Mouse (Mus musculus): ENCODE data around the gene Ildr2. TPM values are rescaled to one million over a fixed set of nuclear protein-coding genes. Genes with fewer than 3 reads are reported as not detected.

Gene Ildr2
- polyA plus RNA-seq, 1 experiment from 2014 or later, result 0.08 TPM

GRCm38 (mm10) chr1:166259526-166259925 lies 5.6 kb downstream of the Ildr2 start:
- no peaks in the 10 kb centered on the region for H3K9me3 ChIP-seq (replicated peaks)
- no peaks in the 10 kb centered on the region for H3K36me3 ChIP-seq (replicated peaks)
- no peaks in the 10 kb centered on the region for H3K4me1 ChIP-seq (replicated peaks)
- no peak for ATAC-seq (ENCODE audit: insufficient read depth)
- WGBS (ENCODE audit: insufficient replicate concordance), result 46% methylated on average over 6 of the region's 6 CpGs
- no peak overlapping the region for H3K27ac ChIP-seq (replicated peaks)
- no peak overlapping the region for H3K9ac ChIP-seq
- no peak overlapping the region for H3K4me2 ChIP-seq
- peaks cover 27% of the 10 kb centered on the region for H3K27me3 ChIP-seq
- H3K4me3 ChIP-seq (replicated peaks), result no peak overlapping the region

- WGBS (ENCODE audit: insufficient replicate concordance), result 68% methylated on average over 7 of the region's 7 CpGs
- H3K36me3 ChIP-seq (replicated peaks), result no peaks in the 10 kb centered on the region
- H3K4me3 ChIP-seq (replicated peaks), result no peak overlapping the region
- no peak overlapping the region for H3K9ac ChIP-seq
- no peaks in the 10 kb centered on the region for H3K27me3 ChIP-seq
- no peaks in the 10 kb centered on the region for H3K9me3 ChIP-seq (replicated peaks)
- ATAC-seq (ENCODE audit: insufficient read depth), result no peak
- no peak overlapping the region for H3K4me2 ChIP-seq
- H3K27ac ChIP-seq (replicated peaks), result no peak overlapping the region
- H3K4me1 ChIP-seq (replicated peaks), result no peaks in the 10 kb centered on the region
Measured at GRCm38 (mm10) chr1:166266001-166266705, 12.2 kb downstream of the Ildr2 start.

- ATAC-seq (ENCODE audit: insufficient read depth), result no peak
- Histone ChIP-seq H3K27me3 (no peaks in the 10 kb centered on the region), H3K4me1 (replicated peaks) (no peaks in the 10 kb centered on the region), H3K9me3 (replicated peaks) (no peaks in the 10 kb centered on the region), H3K9ac (no peak overlapping the region), H3K4me3 (replicated peaks) (no peak overlapping the region), H3K27ac (replicated peaks) (no peak overlapping the region), H3K36me3 (replicated peaks) (no peaks in the 10 kb centered on the region), H3K4me2 (no peak overlapping the region)
- WGBS (ENCODE audit: insufficient replicate concordance), result 42% methylated on average over 9 of the region's 9 CpGs
Measured at GRCm38 (mm10) chr1:166266918-166267317, 13.0 kb downstream of the Ildr2 start.

GRCm38 (mm10) chr1:166268218-166268617 lies 14.3 kb downstream of the Ildr2 start:
- Histone ChIP-seq H3K9ac (no peak overlapping the region), H3K9me3 (replicated peaks) (no peaks in the 10 kb centered on the region), H3K36me3 (replicated peaks) (no peaks in the 10 kb centered on the region), H3K27me3 (no peaks in the 10 kb centered on the region), H3K4me1 (replicated peaks) (no peaks in the 10 kb centered on the region), H3K27ac (replicated peaks) (no peak overlapping the region), H3K4me2 (no peak overlapping the region), H3K4me3 (replicated peaks) (no peak overlapping the region)
- no peak for ATAC-seq (ENCODE audit: insufficient read depth)
- WGBS (ENCODE audit: insufficient replicate concordance), result 56% methylated on average over 5 of the region's 5 CpGs

- no peak overlapping the region for H3K4me2 ChIP-seq
- no peak for ATAC-seq (ENCODE audit: insufficient read depth)
- no peaks in the 10 kb centered on the region for H3K4me1 ChIP-seq (replicated peaks)
- peaks cover 12% of the 10 kb centered on the region; the same call in 1 of the 2 replicates for H3K27me3 ChIP-seq
- H3K27ac ChIP-seq (replicated peaks), result no peak overlapping the region
- WGBS (ENCODE audit: insufficient replicate concordance), result 46% methylated on average over 2 of the region's 2 CpGs
- no peaks in the 10 kb centered on the region for H3K36me3 ChIP-seq (replicated peaks)
- H3K9ac ChIP-seq, result no peak overlapping the region
- H3K4me3 ChIP-seq (replicated peaks), result no peak overlapping the region
- H3K9me3 ChIP-seq (replicated peaks), result no peaks in the 10 kb centered on the region
Measured at GRCm38 (mm10) chr1:166278786-166279185, 24.8 kb downstream of the Ildr2 start.

DNA sequence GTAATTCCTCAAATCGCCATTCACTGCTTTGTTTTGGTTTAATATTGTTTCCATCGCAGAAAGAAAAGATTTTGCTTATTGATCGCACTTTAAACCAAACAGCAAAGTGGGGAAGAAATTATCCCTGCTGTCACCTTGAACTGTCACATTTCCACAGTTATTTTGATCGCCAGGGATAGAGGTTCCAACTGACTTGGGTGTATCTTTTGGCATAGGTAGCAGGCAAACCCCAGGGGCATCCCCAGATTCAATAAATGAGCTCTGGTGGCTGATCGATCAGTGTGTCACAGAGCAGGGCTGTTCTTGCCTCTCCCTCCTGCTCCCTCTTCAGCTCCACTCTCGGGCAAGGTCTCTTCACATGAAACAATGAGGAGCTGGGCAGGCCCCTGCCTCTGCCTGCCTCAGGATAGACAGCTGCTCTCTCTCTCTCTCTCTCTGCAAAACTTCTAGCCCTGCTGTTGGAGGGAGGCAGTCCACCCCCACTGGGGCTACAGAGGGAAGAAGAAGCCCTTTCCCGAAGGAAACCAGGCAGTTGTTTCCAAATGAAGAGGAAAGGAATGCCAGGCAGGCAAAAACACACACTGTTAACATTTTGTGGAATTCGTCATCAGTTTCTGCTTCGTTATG lies 25.8 kb downstream of the Ildr2 start:
- no peaks in the 10 kb centered on the region for H3K9me3 ChIP-seq (replicated peaks)
- WGBS (ENCODE audit: insufficient replicate concordance), result 41% methylated on average over 9 of the region's 9 CpGs
- H3K27ac ChIP-seq (replicated peaks), result no peak overlapping the region
- no peaks in the 10 kb centered on the region for H3K36me3 ChIP-seq (replicated peaks)
- ATAC-seq (ENCODE audit: insufficient read depth), result no peak
- H3K4me3 ChIP-seq (replicated peaks), result no peak overlapping the region
- no peak overlapping the region for H3K9ac ChIP-seq
- H3K4me1 ChIP-seq (replicated peaks), result no peaks in the 10 kb centered on the region
- H3K27me3 ChIP-seq, result peaks cover 12% of the 10 kb centered on the region; the same call in 1 of the 2 replicates
- no peak overlapping the region for H3K4me2 ChIP-seq

- Histone ChIP-seq H3K4me3 (replicated peaks) (no peak overlapping the region), H3K4me1 (replicated peaks) (no peaks in the 10 kb centered on the region), H3K27ac (replicated peaks) (no peak overlapping the region), H3K9ac (no peak overlapping the region), H3K36me3 (replicated peaks) (no peaks in the 10 kb centered on the region), H3K27me3 (peaks cover 12% of the 10 kb centered on the region; the same call in 1 of the 2 replicates), H3K4me2 (no peak overlapping the region), H3K9me3 (replicated peaks) (no peaks in the 10 kb centered on the region)
- ATAC-seq (ENCODE audit: insufficient read depth), result no peak
- 20% methylated on average over 1 of the region's 1 CpGs for WGBS (ENCODE audit: insufficient replicate concordance)
Measured at GRCm38 (mm10) chr1:166280566-166280965, 26.6 kb downstream of the Ildr2 start.

DNA sequence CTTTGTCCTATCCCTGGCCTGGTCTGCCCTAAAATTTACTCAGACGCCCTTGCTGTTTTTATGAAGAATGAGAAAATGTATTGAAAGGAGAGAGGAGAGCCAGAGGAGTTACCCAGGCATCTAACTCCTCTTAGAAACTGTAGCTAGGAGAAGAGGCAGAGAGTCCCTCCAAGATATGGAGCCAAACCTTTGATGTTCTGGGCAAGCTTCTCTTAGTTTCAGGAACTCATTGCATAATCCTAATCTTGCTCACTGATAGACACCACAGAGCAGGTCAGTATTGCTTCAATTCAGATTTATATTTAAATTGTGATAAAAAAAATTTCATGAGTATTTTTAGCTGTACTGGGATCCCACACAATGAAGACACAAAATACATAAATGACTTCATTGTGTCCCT lies 27.3 kb downstream of the Ildr2 start:
- ATAC-seq (ENCODE audit: insufficient read depth), result no peak
- Histone ChIP-seq H3K4me1 (replicated peaks) (no peaks in the 10 kb centered on the region), H3K36me3 (replicated peaks) (no peaks in the 10 kb centered on the region), H3K9me3 (replicated peaks) (no peaks in the 10 kb centered on the region), H3K27ac (replicated peaks) (no peak overlapping the region), H3K4me2 (no peak overlapping the region), H3K9ac (no peak overlapping the region), H3K27me3 (peaks cover 12% of the 10 kb centered on the region; the same call in 1 of the 2 replicates), H3K4me3 (replicated peaks) (no peak overlapping the region)
- WGBS (ENCODE audit: insufficient replicate concordance), result 12% methylated on average over 1 of the region's 1 CpGs

- peaks cover 12% of the 10 kb centered on the region; the same call in 1 of the 2 replicates for H3K27me3 ChIP-seq
- H3K27ac ChIP-seq (replicated peaks), result no peak overlapping the region
- no peak for ATAC-seq (ENCODE audit: insufficient read depth)
- WGBS (ENCODE audit: insufficient replicate concordance), result 46% methylated on average over 3 of the region's 3 CpGs
- no peak overlapping the region for H3K4me3 ChIP-seq (replicated peaks)
- no peaks in the 10 kb centered on the region for H3K36me3 ChIP-seq (replicated peaks)
- H3K9ac ChIP-seq, result no peak overlapping the region
- H3K4me2 ChIP-seq, result no peak overlapping the region
- no peaks in the 10 kb centered on the region for H3K4me1 ChIP-seq (replicated peaks)
- no peaks in the 10 kb centered on the region for H3K9me3 ChIP-seq (replicated peaks)
Measured at GRCm38 (mm10) chr1:166281836-166282235, 27.9 kb downstream of the Ildr2 start.

DNA sequence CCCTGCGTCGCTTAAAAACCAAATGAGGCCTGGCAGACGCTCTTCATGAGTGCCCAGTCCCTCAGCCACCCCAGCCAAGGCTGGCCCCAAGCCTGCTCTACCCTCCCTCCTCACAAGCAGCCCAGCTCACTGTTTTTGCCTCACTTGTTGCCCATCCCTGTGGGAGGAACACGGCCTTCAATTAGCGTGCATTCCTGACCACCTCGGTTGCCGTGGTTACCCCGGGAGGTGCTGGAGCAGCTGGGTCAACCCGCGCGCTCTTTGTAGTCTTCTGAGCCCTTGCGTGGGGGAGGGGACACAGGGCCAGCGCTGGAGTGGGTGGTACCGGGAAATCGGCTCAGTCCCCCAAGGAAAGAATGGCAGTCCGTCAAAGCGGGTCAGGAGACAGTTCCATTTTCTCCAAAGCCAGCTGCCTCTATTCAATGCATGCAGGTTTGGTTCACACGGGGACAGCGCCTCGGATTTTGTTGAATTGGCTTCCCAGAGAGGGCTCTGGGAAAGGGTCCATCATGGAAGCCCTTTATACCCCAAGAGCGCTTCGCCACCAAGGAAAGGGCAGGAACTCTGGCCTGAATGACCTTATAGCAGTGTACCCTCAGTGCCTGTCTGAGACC lies 28.8 kb downstream of the Ildr2 start:
- WGBS (ENCODE audit: insufficient replicate concordance), result 12% methylated on average over 22 of the region's 22 CpGs
- H3K4me3 ChIP-seq (replicated peaks), result no peak overlapping the region
- ATAC-seq (ENCODE audit: insufficient read depth), result no peak

GRCm38 (mm10) chr1:166283451-166283850 lies 29.5 kb downstream of the Ildr2 start:
- no peak overlapping the region for H3K4me3 ChIP-seq (replicated peaks)
- H3K36me3 ChIP-seq (replicated peaks), result no peaks in the 10 kb centered on the region
- H3K27me3 ChIP-seq, result peaks cover 12% of the 10 kb centered on the region; the same call in 1 of the 2 replicates
- H3K4me2 ChIP-seq, result no peak overlapping the region
- no peaks in the 10 kb centered on the region for H3K9me3 ChIP-seq (replicated peaks)
- no peak overlapping the region for H3K27ac ChIP-seq (replicated peaks)
- no peak for ATAC-seq (ENCODE audit: insufficient read depth)
- H3K4me1 ChIP-seq (replicated peaks), result no peaks in the 10 kb centered on the region
- H3K9ac ChIP-seq, result no peak overlapping the region
- WGBS (ENCODE audit: insufficient replicate concordance), result 75% methylated on average over 6 of the region's 6 CpGs

More for the DNA sequence above, 28.8 kb downstream of the Ildr2 start:
- Histone ChIP-seq H3K36me3 (replicated peaks) (no peaks in the 10 kb centered on the region), H3K9ac (no peak overlapping the region), H3K27me3 (peaks cover 12% of the 10 kb centered on the region; the same call in 1 of the 2 replicates), H3K27ac (replicated peaks) (no peak overlapping the region), H3K4me1 (replicated peaks) (no peaks in the 10 kb centered on the region), H3K4me2 (no peak overlapping the region), H3K9me3 (replicated peaks) (no peaks in the 10 kb centered on the region)
